Mouse (Mus musculus): ENCODE data around the gene Impg1.

DNA sequence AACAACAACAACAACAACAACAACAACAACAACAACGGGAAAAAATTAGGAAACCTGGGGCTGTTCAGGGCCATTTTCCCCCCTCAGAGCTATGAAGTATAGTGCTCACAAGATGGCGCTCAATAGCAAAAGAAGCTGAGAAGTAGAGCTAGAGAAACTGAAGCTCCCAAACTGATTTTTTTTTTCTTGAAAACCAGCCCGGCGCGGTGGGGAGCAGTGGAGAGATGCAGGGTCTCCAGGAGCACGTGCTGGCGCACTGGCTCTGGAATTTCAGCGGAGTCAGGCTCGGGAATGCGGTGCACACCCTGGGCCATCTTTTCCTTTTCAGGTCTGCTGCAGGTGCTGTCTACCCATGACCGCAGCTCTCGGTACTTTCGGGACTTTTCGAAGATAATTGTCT lies 133.1 kb downstream of the Impg1 start:
- TF ChIP-seq CTCF (IDR thresholded peaks at IDR 0.05; ENCODE audit: control insufficient read depth, insufficient read depth, insufficient replicate concordance, low read depth, low read length) (no peak), POLR2A (IDR thresholded peaks at IDR 0.05; ENCODE audit: control insufficient read depth, low read depth, low read length) (no peak)
